Mouse (Mus musculus) frontal cortex, postnatal 14 days (tissue): ENCODE measurements around the gene Slc25a28.

ENCODE experiments used
- DNase-seq, 2 experiments: peaks; one replicate each; pipeline ENCODE4 v3.0.0; 2022; ENCODE audit warnings: low spot score in 2 of 2

The Slc25a28 gene

GRCm38 (mm10) chr19:43675525-43676400 lies 1.1 kb upstream of the Slc25a28 start:
- DNase-seq: no peak

GRCm38 (mm10) chr19:43674316-43674689 lies 378 bp downstream of the Slc25a28 start:
- no peak for DNase-seq

- DNase-seq: no peak
These were observed 967 bp downstream of the Slc25a28 start for GRCm38 (mm10) chr19:43673513-43674315.

GRCm38 (mm10) chr19:43671054-43671453 lies 3.6 kb downstream of the Slc25a28 start:
- DNase-seq: no peak

GRCm38 (mm10) chr19:43669136-43669759 lies 5.4 kb downstream of the Slc25a28 start:
- DNase-seq: no peak

- no peak for DNase-seq
These were observed 7.3 kb downstream of the Slc25a28 start for GRCm38 (mm10) chr19:43667430-43667809.

- DNase-seq: no peak
These were observed 7.8 kb downstream of the Slc25a28 start for GRCm38 (mm10) chr19:43666661-43667429.

- DNase-seq: peak in 1 of 2 experiments; percentile 43
These were observed 9.1 kb downstream of the Slc25a28 start for GRCm38 (mm10) chr19:43665441-43666048.

GRCm38 (mm10) chr19:43663471-43663870 lies 11.2 kb downstream of the Slc25a28 start:
- no peak for DNase-seq

GRCm38 (mm10) chr19:43662176-43662967 lies 12.3 kb downstream of the Slc25a28 start:
- no peak for DNase-seq

- DNase-seq: no peak
These were observed 13.9 kb downstream of the Slc25a28 start for GRCm38 (mm10) chr19:43660774-43661173.

- DNase-seq: no peak
These were observed 15.0 kb downstream of the Slc25a28 start for GRCm38 (mm10) chr19:43659632-43660031.

- DNase-seq: peak in 1 of 2 experiments; percentile 64
These were observed 18.8 kb downstream of the Slc25a28 start for GRCm38 (mm10) chr19:43655735-43656492.

- no peak for DNase-seq
These were observed 23.4 kb downstream of the Slc25a28 start for GRCm38 (mm10) chr19:43651241-43651785.

- no peak for DNase-seq
These were observed 26.3 kb downstream of the Slc25a28 start for GRCm38 (mm10) chr19:43648343-43648742.

- no peak for DNase-seq
These were observed 27.4 kb downstream of the Slc25a28 start for GRCm38 (mm10) chr19:43647261-43647660.

- no peak for DNase-seq
These were observed 27.8 kb downstream of the Slc25a28 start for GRCm38 (mm10) chr19:43646852-43647251.

- no peak for DNase-seq
These were observed 29.2 kb downstream of the Slc25a28 start for GRCm38 (mm10) chr19:43645508-43645907.

GRCm38 (mm10) chr19:43642843-43643242 lies 31.8 kb downstream of the Slc25a28 start:
- no peak for DNase-seq
